1 mouse cellular context compared by ENCODE assay signal in the genomic region with DNA sequence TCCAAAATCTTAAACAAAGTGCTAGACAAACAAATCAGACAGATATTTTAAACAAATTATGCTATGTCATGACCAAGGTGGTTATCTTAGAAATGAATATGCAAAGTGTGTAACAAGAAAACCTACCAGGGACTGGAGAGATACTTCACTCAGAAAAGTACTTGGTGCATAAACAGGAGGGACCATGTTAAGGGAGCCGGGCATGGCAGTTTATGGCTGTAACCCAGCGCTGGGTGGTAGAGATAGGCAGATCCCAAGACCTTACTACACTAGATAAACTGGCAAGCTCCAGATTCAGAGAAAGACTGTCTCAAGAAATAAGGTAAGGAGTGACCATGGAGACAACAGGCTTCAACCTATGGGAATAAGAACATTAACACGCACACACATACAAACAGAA.
TF ChIP-seq lines count a peak whose summit lies in the region.

No protein-coding gene starts in this region.

TF ChIP-seq in MEL, 35 proteins besides CTCF, POLR2A, EP300 and RAD21 (continued from another document):
- TF ChIP-seq MAFK (IDR thresholded peaks at IDR 0.05; ENCODE audit: borderline replicate concordance, low read depth, low read length), result no peak
- no peak for TF ChIP-seq UBTF (IDR thresholded peaks at IDR 0.05; ENCODE audit: borderline replicate concordance, insufficient read depth, low read depth, low read length)
- TF ChIP-seq BHLHE40 (IDR thresholded peaks at IDR 0.05; ENCODE audit: borderline replicate concordance, low read depth, low read length), result no peak
- no peak for TF ChIP-seq E2F4 (IDR thresholded peaks at IDR 0.05; ENCODE audit: borderline replicate concordance, low read depth, low read length)
- TF ChIP-seq RCOR1 (IDR thresholded peaks at IDR 0.05; ENCODE audit: low read depth, low read length), result no peak
- no peak for TF ChIP-seq MAX (IDR thresholded peaks at IDR 0.05; ENCODE audit: low read length)
- TF ChIP-seq ZNF384 (IDR thresholded peaks at IDR 0.05; ENCODE audit: low read depth, low read length), result no peak
- TF ChIP-seq SIN3A (IDR thresholded peaks at IDR 0.05; ENCODE audit: low read length), result no peak
- TF ChIP-seq GATA1 (IDR thresholded peaks at IDR 0.05; ENCODE audit: low read depth, low read length), result no peak
- no peak for TF ChIP-seq CHD1 (IDR thresholded peaks at IDR 0.05; ENCODE audit: low read depth, low read length)
- TF ChIP-seq POLR2AphosphoS2 (IDR thresholded peaks at IDR 0.05; ENCODE audit: low read length), result no peak
